Mouse (Mus musculus) lung, embryonic 16.5 days (tissue): Measurements from ENCODE around the gene St6gal1. TPM values are rescaled to one million over a fixed set of nuclear protein-coding genes. Genes with fewer than 3 reads are reported as not detected.

Experiments
- ATAC-seq: fragments of 200-750 bp; cut with Nextera tagmentation; 2 replicates; pipeline ENCODE4 v1.8.0; 2017; ENCODE audit warnings: low read depth, mild to moderate bottlenecking, moderate library complexity
- H3K27ac ChIP-seq: fragments of 300-500 bp; sonication (generic); 2 replicates; pipeline ENCODE4 v1.5.1; 2014; ENCODE audit warnings: mild to moderate bottlenecking, control low read depth, low read length
- H3K27me3 ChIP-seq: fragments of 300-500 bp; sonication (generic); 2 replicates; pipeline ENCODE4 v1.6.1; 2014; ENCODE audit warnings: low read depth, low read length, mixed read lengths; ENCODE audit not compliant: control insufficient read depth, insufficient read depth
- H3K36me3 ChIP-seq: fragments of 300-500 bp; sonication (generic); 2 replicates; pipeline ENCODE4 v1.6.1; 2014; ENCODE audit warnings: low read length; ENCODE audit not compliant: control insufficient read depth, insufficient read depth
- H3K4me1 ChIP-seq: fragments of 300-500 bp; sonication (generic); replicated peaks from 2 replicates; pipeline ENCODE4 v1.6.1; 2014; ENCODE audit warnings: low read length, mixed read lengths; ENCODE audit not compliant: control insufficient read depth, insufficient read depth
- H3K4me2 ChIP-seq: fragments of 300-500 bp; sonication (generic); 2 replicates; pipeline ENCODE4 v1.6.1; 2014; ENCODE audit warnings: low read depth, low read length, control low read depth
- H3K4me3 ChIP-seq: fragments of 300-500 bp; sonication (generic); 2 replicates; pipeline ENCODE4 v1.5.1; 2014; ENCODE audit warnings: mild to moderate bottlenecking, low read length, control low read depth
- H3K9ac ChIP-seq: fragments of 300-500 bp; sonication (generic); 2 replicates; pipeline ENCODE4 v1.6.1; 2014; ENCODE audit warnings: low read length, control low read depth
- H3K9me3 ChIP-seq: fragments of 300-500 bp; sonication (generic); 2 replicates; pipeline ENCODE4 v1.6.1; 2016; ENCODE audit warnings: low read length; ENCODE audit not compliant: control insufficient read depth
- WGBS: fragments of 180-500 bp; shearing (Covaris S2); extraction: QIAGEN DNeasy Blood & Tissue Kit; methylation state at CpG from one replicate; pipeline ENCODE4 v1.1.7; 2014; 5-methylcytosine and 5-hydroxymethylcytosine counted together
- polyA plus RNA-seq: library from polyadenylated mRNA; unstranded; fragments of >200 nt; fragmentation: Nextera tagmentation; extraction: Ambion mirVana; gene quantifications from 2 replicates; pipeline ENCODE4 v1.2.1, GENCODE M21; 2015

St6gal1 gene
- polyA plus RNA-seq, 1 experiment from 2014 or later = 56.2 TPM

- Histone ChIP-seq H3K36me3 (peaks cover 4% of the 10 kb centered on the region; the same call in 1 of the 2 replicates), H3K27ac (peak overlapping the region; percentile 87), H3K4me2 (peak overlapping the region; percentile 29; the same call in 1 of the 2 replicates), H3K4me3 (no peak overlapping the region), H3K27me3 (no peaks in the 10 kb centered on the region), H3K4me1 (peaks cover 42% of the 10 kb centered on the region), H3K9ac (peak overlapping the region; percentile 28), H3K9me3 (no peaks in the 10 kb centered on the region)
- 22% methylated on average over 13 of the region's 13 CpGs for WGBS
- peak; percentile 92 for ATAC-seq
These were observed 15.8 kb downstream of the St6gal1 start for GRCm38 (mm10) chr16:23240049-23240949.

- no peak overlapping the region for H3K4me3 ChIP-seq
- peak overlapping the region; percentile 63 for H3K27ac ChIP-seq
- no peak overlapping the region for H3K9ac ChIP-seq
- H3K4me2 ChIP-seq = no peak overlapping the region
- 33% methylated on average over 5 of the region's 5 CpGs for WGBS
- H3K27me3 ChIP-seq = no peaks in the 10 kb centered on the region
- ATAC-seq = no peak
- H3K4me1 ChIP-seq = peaks cover 42% of the 10 kb centered on the region
- no peaks in the 10 kb centered on the region for H3K9me3 ChIP-seq
- H3K36me3 ChIP-seq = peaks cover 4% of the 10 kb centered on the region; the same call in 1 of the 2 replicates
These were observed 16.4 kb downstream of the St6gal1 start for GRCm38 (mm10) chr16:23240950-23241259.

GRCm38 (mm10) chr16:23243726-23244425 lies 19.3 kb downstream of the St6gal1 start:
- H3K4me2 ChIP-seq = no peak overlapping the region
- H3K9ac ChIP-seq = no peak overlapping the region
- peaks cover 21% of the 10 kb centered on the region for H3K4me1 ChIP-seq
- no peaks in the 10 kb centered on the region for H3K27me3 ChIP-seq
- peaks cover 4% of the 10 kb centered on the region; the same call in 1 of the 2 replicates for H3K36me3 ChIP-seq
- H3K9me3 ChIP-seq = no peaks in the 10 kb centered on the region
- ATAC-seq = no peak
- no peak overlapping the region for H3K27ac ChIP-seq
- H3K4me3 ChIP-seq = no peak overlapping the region
- WGBS = 92% methylated on average over 5 of the region's 5 CpGs

- WGBS = 93% methylated on average over 7 of the region's 7 CpGs
- Histone ChIP-seq H3K27me3 (no peaks in the 10 kb centered on the region), H3K9me3 (no peaks in the 10 kb centered on the region), H3K4me2 (no peak overlapping the region), H3K4me1 (peaks cover 24% of the 10 kb centered on the region), H3K36me3 (peaks cover 4% of the 10 kb centered on the region; the same call in 1 of the 2 replicates), H3K9ac (no peak overlapping the region), H3K4me3 (no peak overlapping the region), H3K27ac (no peak overlapping the region)
- ATAC-seq = no peak
These were observed 19.9 kb downstream of the St6gal1 start for GRCm38 (mm10) chr16:23244486-23244885.

- Histone ChIP-seq H3K9me3 (no peaks in the 10 kb centered on the region), H3K36me3 (no peaks in the 10 kb centered on the region), H3K4me2 (no peak overlapping the region), H3K4me3 (no peak overlapping the region), H3K9ac (no peak overlapping the region), H3K27me3 (no peaks in the 10 kb centered on the region), H3K4me1 (peaks cover 27% of the 10 kb centered on the region), H3K27ac (peak overlapping the region; percentile 90)
- 42% methylated on average over 4 of the region's 4 CpGs for WGBS
- ATAC-seq = no peak
These were observed 24.7 kb downstream of the St6gal1 start for GRCm38 (mm10) chr16:23249285-23249684.

- 49% methylated on average over 6 of the region's 6 CpGs for WGBS
- H3K9me3 ChIP-seq = no peaks in the 10 kb centered on the region
- peaks cover 27% of the 10 kb centered on the region for H3K4me1 ChIP-seq
- H3K27me3 ChIP-seq = no peaks in the 10 kb centered on the region
- H3K36me3 ChIP-seq = no peaks in the 10 kb centered on the region
- H3K27ac ChIP-seq = peak overlapping the region; percentile 90
- no peak for ATAC-seq
- H3K9ac ChIP-seq = no peak overlapping the region
- H3K4me2 ChIP-seq = no peak overlapping the region
- H3K4me3 ChIP-seq = no peak overlapping the region
These were observed 25.2 kb downstream of the St6gal1 start for GRCm38 (mm10) chr16:23249762-23250161.

GRCm38 (mm10) chr16:23250556-23251444 lies 26.3 kb downstream of the St6gal1 start:
- 42% methylated on average over 15 of the region's 15 CpGs for WGBS
- H3K36me3 ChIP-seq = no peaks in the 10 kb centered on the region
- H3K9me3 ChIP-seq = no peaks in the 10 kb centered on the region
- H3K4me1 ChIP-seq = peaks cover 27% of the 10 kb centered on the region
- no peak overlapping the region; the same call in 1 of the 2 replicates for H3K4me2 ChIP-seq
- ATAC-seq = peak; percentile 92
- no peak overlapping the region for H3K4me3 ChIP-seq
- no peaks in the 10 kb centered on the region for H3K27me3 ChIP-seq
- H3K9ac ChIP-seq = 0 out of 2 replicates have a peak overlapping the region, but pooled peaks have one; percentile 11
- peak overlapping the region; percentile 90 for H3K27ac ChIP-seq

GRCm38 (mm10) chr16:23251445-23251773 lies 26.9 kb downstream of the St6gal1 start:
- H3K4me2 ChIP-seq = no peak overlapping the region
- H3K27ac ChIP-seq = peak overlapping the region; percentile 53

More at GRCm38 (mm10) chr16:23251445-23251773, 26.9 kb downstream of the St6gal1 start:
- Histone ChIP-seq H3K9ac (no peak overlapping the region), H3K4me1 (peaks cover 27% of the 10 kb centered on the region), H3K9me3 (no peaks in the 10 kb centered on the region), H3K4me3 (no peak overlapping the region), H3K27me3 (no peaks in the 10 kb centered on the region), H3K36me3 (no peaks in the 10 kb centered on the region)
- peak; percentile 8; the same call in 1 of the 2 replicates for ATAC-seq
- 66% methylated on average over 2 of the region's 2 CpGs for WGBS
